Mouse (Mus musculus): ENCODE data around the gene Gm12666. TPM values are rescaled to one million over a fixed set of nuclear protein-coding genes. Genes with fewer than 3 reads are reported as not detected.
"Not testable (repeated sequence)": the region's sequence is repeated elsewhere in the genome, so short reads cannot be mapped to it uniquely, and the experiment has no call there.

Gene Gm12666
- not detected in 2 replicates for polyA plus RNA-seq (2016; fragmentation: Nextera tagmentation; extraction: Ambion mirVana)

- not testable (repeated sequence) for H3K4me1 ChIP-seq (replicated peaks); DNase-seq (ENCODE audit: low spot score); H3K4me3 ChIP-seq; H3K36me3 ChIP-seq; H3K27me3 ChIP-seq (ENCODE audit: insufficient read depth, poor library complexity, severe bottlenecking); H3K27ac ChIP-seq; H3K9me3 ChIP-seq
- WGBS = 96% methylated on average over 1 of the region's 1 CpGs
Observed at GRCm38 (mm10) chr4:92191649-92192048, at the start of gene Gm12666. Gene Gm12666 (minus strand): TSS chr4:92191749.

DNA sequence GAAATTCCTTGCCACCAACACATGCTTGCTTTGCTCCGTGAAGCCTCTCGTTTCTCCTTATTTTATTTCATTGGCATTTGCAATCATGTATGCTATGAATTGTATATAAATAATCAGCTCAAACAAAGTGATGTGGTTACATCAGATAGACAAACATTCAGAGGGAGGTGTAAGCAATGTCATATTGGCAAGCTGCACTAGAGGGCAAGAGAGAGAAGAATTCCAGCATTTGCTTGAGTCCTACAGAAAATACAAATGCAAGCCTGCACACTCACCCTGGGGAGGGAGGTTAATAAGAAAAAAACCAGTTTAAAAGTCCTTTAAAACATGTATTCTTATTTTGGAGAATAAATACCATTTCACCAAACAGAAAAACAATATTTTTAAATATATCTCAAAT is 34.8 kb upstream of the Gm12666 start:
- no peaks in the 10 kb centered on the region for H3K4me1 ChIP-seq (replicated peaks)
- H3K36me3 ChIP-seq = no peaks in the 10 kb centered on the region
- no peak overlapping the region for H3K4me3 ChIP-seq
- 94% methylated on average over 2 of the region's 2 CpGs for WGBS
- DNase-seq (ENCODE audit: low spot score) = no peak
- no peaks in the 10 kb centered on the region for H3K9me3 ChIP-seq
- H3K27ac ChIP-seq = no peak overlapping the region
- H3K27me3 ChIP-seq (ENCODE audit: insufficient read depth, poor library complexity, severe bottlenecking) = no peaks in the 10 kb centered on the region

DNA sequence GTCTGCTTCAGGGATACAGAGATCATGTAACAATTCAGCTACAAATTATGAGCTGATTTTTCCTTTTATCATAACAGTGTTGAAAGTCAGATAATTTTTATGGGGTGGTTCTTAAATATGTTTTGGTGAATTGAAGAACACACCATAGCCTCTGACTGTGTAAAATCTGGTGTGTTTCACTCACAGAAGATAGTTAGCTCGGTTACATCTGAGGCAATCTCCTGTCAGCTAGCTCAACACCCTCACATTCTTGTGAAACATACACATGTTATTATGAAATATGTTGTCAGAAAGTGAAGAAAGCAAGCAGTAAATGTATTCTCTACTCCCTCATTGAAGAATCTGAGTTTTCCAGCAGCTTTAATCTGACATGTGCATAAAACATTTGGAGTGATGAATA is 24.7 kb upstream of the Gm12666 start:
- Histone ChIP-seq H3K4me3 (no peak overlapping the region), H3K36me3 (no peaks in the 10 kb centered on the region), H3K27me3 (ENCODE audit: insufficient read depth, poor library complexity, severe bottlenecking) (no peaks in the 10 kb centered on the region), H3K9me3 (no peaks in the 10 kb centered on the region), H3K27ac (no peak overlapping the region), H3K4me1 (replicated peaks) (no peaks in the 10 kb centered on the region)
- WGBS = 91% methylated on average over 1 of the region's 1 CpGs
- DNase-seq (ENCODE audit: low spot score) = no peak

- H3K4me3 ChIP-seq = no peak overlapping the region
- 96% methylated on average over 1 of the region's 1 CpGs for WGBS
- no peak overlapping the region for H3K27ac ChIP-seq
Observed at GRCm38 (mm10) chr4:92152646-92153045, 38.9 kb downstream of the Gm12666 start.

GRCm38 (mm10) chr4:92147134-92147533 is 44.4 kb downstream of the Gm12666 start, which contains the start of gene Izumo3:
Gene Izumo3 (minus strand): TSS chr4:92147234.
- Histone ChIP-seq H3K27me3 (ENCODE audit: insufficient read depth, poor library complexity, severe bottlenecking) (no peaks in the 10 kb centered on the region), H3K9me3 (no peaks in the 10 kb centered on the region), H3K4me3 (no peak within 1 kb of the TSS), H3K4me1 (replicated peaks) (no peaks in the 10 kb centered on the region), H3K27ac (no peak within 1 kb of the TSS), H3K36me3 (no peaks in the 10 kb centered on the region)
- no peak for DNase-seq (ENCODE audit: low spot score)

More at GRCm38 (mm10) chr4:92152646-92153045, 38.9 kb downstream of the Gm12666 start:
- Histone ChIP-seq H3K9me3 (no peaks in the 10 kb centered on the region), H3K4me1 (replicated peaks) (no peaks in the 10 kb centered on the region), H3K27me3 (ENCODE audit: insufficient read depth, poor library complexity, severe bottlenecking) (no peaks in the 10 kb centered on the region), H3K36me3 (no peaks in the 10 kb centered on the region)
- DNase-seq (ENCODE audit: low spot score) = no peak

Other genes starting within 250 kb of the Gm12666 start
- not detected in 2 replicates for gene Izumo3, start 44.5 kb downstream of the Gm12666 start, polyA plus RNA-seq (2016; fragmentation: Nextera tagmentation; extraction: Ambion mirVana)

Data from hindbrain, embryonic 10.5 days (tissue).